Mouse (Mus musculus): ENCODE measurements at regions not wholly inside any gene's neighbourhood (a gene's known extent, or its start where the extent isn't known, plus 50 kb on each side); places are given as distances from the start of the nearest gene placed in this dataset.

GRCm38 (mm10) chr6:75805223-75805622 lies 692.4 kb downstream of the Gm9008 start:
- DNase-seq (no peak), ATAC-seq (no peak)
- no peak overlapping the region for H3K27ac ChIP-seq (ENCODE audit: low read depth, low read length)
- no peak overlapping the region for H3K9ac ChIP-seq
- 64% methylated on average over 4 of the region's 4 CpGs for WGBS
- H3K27me3 ChIP-seq (ENCODE audit: insufficient read depth, low read length) = no peaks in the 10 kb centered on the region
- no peaks in the 10 kb centered on the region for H3K4me1 ChIP-seq (ENCODE audit: insufficient read depth)
- H3K9me3 ChIP-seq (ENCODE audit: low read length) = no peaks in the 10 kb centered on the region
- no peaks in the 10 kb centered on the region for H3K36me3 ChIP-seq (ENCODE audit: insufficient read depth)
- no peak overlapping the region for H3K4me3 ChIP-seq (ENCODE audit: low read depth, low read length)
- no peak overlapping the region for H3K4me2 ChIP-seq (ENCODE audit: low read depth)
- no peak for TF ChIP-seq CTCF (IDR thresholded peaks at IDR 0.05; ENCODE audit: low read depth)

GRCm38 (mm10) chr6:75799993-75800392 lies 697.6 kb downstream of the Gm9008 start:
- no peak overlapping the region for H3K4me3 ChIP-seq (ENCODE audit: low read depth, low read length)
- no peaks in the 10 kb centered on the region for H3K4me1 ChIP-seq (ENCODE audit: insufficient read depth)
- 72% methylated on average over 3 of the region's 3 CpGs for WGBS
- no peak overlapping the region for H3K9ac ChIP-seq
- no peak for TF ChIP-seq CTCF (IDR thresholded peaks at IDR 0.05; ENCODE audit: low read depth)
- no peak overlapping the region for H3K27ac ChIP-seq (ENCODE audit: low read depth, low read length)
- no peaks in the 10 kb centered on the region for H3K9me3 ChIP-seq (ENCODE audit: low read length)
- H3K36me3 ChIP-seq (ENCODE audit: insufficient read depth) = no peaks in the 10 kb centered on the region
- ATAC-seq = no peak
- no peak for DNase-seq
- H3K27me3 ChIP-seq (ENCODE audit: insufficient read depth, low read length) = no peaks in the 10 kb centered on the region
- H3K4me2 ChIP-seq (ENCODE audit: low read depth) = no peak overlapping the region

- ATAC-seq (peak; percentile 50), DNase-seq (peak; percentile 24)
- no peak for TF ChIP-seq CTCF (IDR thresholded peaks at IDR 0.05; ENCODE audit: low read depth)
- no peak overlapping the region for H3K9ac ChIP-seq
- 69% methylated on average over 2 of the region's 2 CpGs for WGBS
- no peak overlapping the region for H3K4me2 ChIP-seq (ENCODE audit: low read depth)
- no peaks in the 10 kb centered on the region for H3K9me3 ChIP-seq (ENCODE audit: low read length)
- H3K27ac ChIP-seq (ENCODE audit: low read depth, low read length) = no peak overlapping the region
- H3K36me3 ChIP-seq (ENCODE audit: insufficient read depth) = no peaks in the 10 kb centered on the region
- no peaks in the 10 kb centered on the region for H3K27me3 ChIP-seq (ENCODE audit: insufficient read depth, low read length)
- H3K4me3 ChIP-seq (ENCODE audit: low read depth, low read length) = no peak overlapping the region
- H3K4me1 ChIP-seq (ENCODE audit: insufficient read depth) = no peaks in the 10 kb centered on the region
Observed at GRCm38 (mm10) chr6:75799546-75799945, 698.0 kb downstream of the Gm9008 start.

- DNase-seq (no peak), ATAC-seq (no peak)
- TF ChIP-seq CTCF (IDR thresholded peaks at IDR 0.05; ENCODE audit: low read depth) = no peak
- no peak overlapping the region for H3K4me2 ChIP-seq (ENCODE audit: low read depth)
- no peaks in the 10 kb centered on the region for H3K27me3 ChIP-seq (ENCODE audit: insufficient read depth, low read length)
- no peaks in the 10 kb centered on the region for H3K9me3 ChIP-seq (ENCODE audit: low read length)
- 65% methylated on average over 20 of the region's 20 CpGs for WGBS
- H3K9ac ChIP-seq = no peak overlapping the region
- H3K4me3 ChIP-seq (ENCODE audit: low read depth, low read length) = no peak overlapping the region
- no peaks in the 10 kb centered on the region for H3K36me3 ChIP-seq (ENCODE audit: insufficient read depth)
- H3K27ac ChIP-seq (ENCODE audit: low read depth, low read length) = no peak overlapping the region
- no peaks in the 10 kb centered on the region for H3K4me1 ChIP-seq (ENCODE audit: insufficient read depth)
Observed at GRCm38 (mm10) chr6:75782680-75783079, 714.9 kb downstream of the Gm9008 start.

- Histone ChIP-seq H3K27ac (ENCODE audit: low read depth, low read length) (no peak overlapping the region), H3K36me3 (ENCODE audit: insufficient read depth) (no peaks in the 10 kb centered on the region), H3K4me3 (ENCODE audit: low read depth, low read length) (no peak overlapping the region), H3K4me2 (ENCODE audit: low read depth) (no peak overlapping the region), H3K9ac (no peak overlapping the region), H3K4me1 (ENCODE audit: insufficient read depth) (no peaks in the 10 kb centered on the region), H3K9me3 (ENCODE audit: low read length) (no peaks in the 10 kb centered on the region), H3K27me3 (ENCODE audit: insufficient read depth, low read length) (no peaks in the 10 kb centered on the region)
- TF ChIP-seq CTCF (IDR thresholded peaks at IDR 0.05; ENCODE audit: low read depth) = no peak
- no peak for ATAC-seq
- DNase-seq = no peak
- 74% methylated on average over 4 of the region's 4 CpGs for WGBS
Observed at GRCm38 (mm10) chr6:75763041-75763440, 734.5 kb downstream of the Gm9008 start.

- WGBS = 13% methylated on average over 2 of the region's 2 CpGs
- no peaks in the 10 kb centered on the region for H3K9me3 ChIP-seq (ENCODE audit: low read length)
- H3K9ac ChIP-seq = no peak overlapping the region
- no peak overlapping the region for H3K4me2 ChIP-seq (ENCODE audit: low read depth)
- no peaks in the 10 kb centered on the region for H3K4me1 ChIP-seq (ENCODE audit: insufficient read depth)
- H3K4me3 ChIP-seq (ENCODE audit: low read depth, low read length) = no peak overlapping the region
- H3K27ac ChIP-seq (ENCODE audit: low read depth, low read length) = no peak overlapping the region
- no peaks in the 10 kb centered on the region for H3K27me3 ChIP-seq (ENCODE audit: insufficient read depth, low read length)
- no peaks in the 10 kb centered on the region for H3K36me3 ChIP-seq (ENCODE audit: insufficient read depth)
- ATAC-seq = peak; percentile 53; the same call in 1 of the 2 replicates
- TF ChIP-seq CTCF (IDR thresholded peaks at IDR 0.05; ENCODE audit: low read depth) = no peak
- peak; percentile 35 for DNase-seq
Observed at GRCm38 (mm10) chr6:75756184-75756583, 741.4 kb downstream of the Gm9008 start.

All from forebrain, postnatal 0 days (tissue).